Mouse (Mus musculus) testis, postnatal 14 days (tissue): ENCODE results near the gene Rad51d.
A peak's percentile ranks its signal among the peaks of the same experiment; 100 is the strongest.
"Not testable (repeated sequence)": the region's sequence is repeated elsewhere in the genome, so short reads cannot be mapped to it uniquely, and the experiment has no call there.

Experiments used
- DNase-seq: peaks from one replicate; pipeline ENCODE4 v3.0.0; 2021; ENCODE audit warnings: low spot score

Gene Rad51d

GRCm38 (mm10) chr11:82855327-82855973, 35.0 kb downstream of the Rad51d start:
- peak; percentile 15 for DNase-seq

- DNase-seq = no peak
These were observed 36.3 kb downstream of the Rad51d start for GRCm38 (mm10) chr11:82854111-82854510.

- no peak for DNase-seq
These were observed 37.5 kb downstream of the Rad51d start for GRCm38 (mm10) chr11:82852958-82853357.

- DNase-seq = no peak
These were observed 37.9 kb downstream of the Rad51d start for GRCm38 (mm10) chr11:82852540-82852939.

- no peak for DNase-seq
These were observed 38.3 kb downstream of the Rad51d start for GRCm38 (mm10) chr11:82852115-82852514.

GRCm38 (mm10) chr11:82850259-82850658, 40.2 kb downstream of the Rad51d start:
- DNase-seq = no peak

GRCm38 (mm10) chr11:82847571-82848000, 42.8 kb downstream of the Rad51d start:
- DNase-seq = no peak

- no peak for DNase-seq
These were observed 43.5 kb downstream of the Rad51d start for GRCm38 (mm10) chr11:82846938-82847337.

GRCm38 (mm10) chr11:82846079-82846436, 44.4 kb downstream of the Rad51d start:
- no peak for DNase-seq

- peak; percentile 33 for DNase-seq
These were observed 44.9 kb downstream of the Rad51d start for GRCm38 (mm10) chr11:82845415-82846078.

- DNase-seq = no peak
These were observed 45.5 kb downstream of the Rad51d start for GRCm38 (mm10) chr11:82844771-82845414.

GRCm38 (mm10) chr11:82838511-82838910, 51.9 kb downstream of the Rad51d start:
- no peak for DNase-seq

GRCm38 (mm10) chr11:82837848-82838247, 52.6 kb downstream of the Rad51d start:
- no peak for DNase-seq

- no peak for DNase-seq
These were observed 53.2 kb downstream of the Rad51d start for GRCm38 (mm10) chr11:82837192-82837591.

GRCm38 (mm10) chr11:82835616-82836432, 54.6 kb downstream of the Rad51d start:
- no peak for DNase-seq

- not testable (repeated sequence) for DNase-seq
These were observed 56.1 kb downstream of the Rad51d start for GRCm38 (mm10) chr11:82834359-82834758.

GRCm38 (mm10) chr11:82833929-82834328, 56.5 kb downstream of the Rad51d start:
- DNase-seq = no peak

- not testable (repeated sequence) for DNase-seq
These were observed 58.0 kb downstream of the Rad51d start for GRCm38 (mm10) chr11:82832402-82832801.

- DNase-seq = no peak
These were observed 59.2 kb downstream of the Rad51d start for GRCm38 (mm10) chr11:82831008-82831893.

- no peak for DNase-seq
These were observed 63.6 kb downstream of the Rad51d start for GRCm38 (mm10) chr11:82826818-82827217.
